Mouse (Mus musculus) midbrain, embryonic 11.5 days (tissue): Measurements from ENCODE around the gene Psmg1. TPM values are rescaled to one million over a fixed set of nuclear protein-coding genes. Genes with fewer than 3 reads are reported as not detected.
"Not testable (repeated sequence)": the region's sequence is repeated elsewhere in the genome, so short reads cannot be mapped to it uniquely, and the experiment has no call there.

Experiments used
- ATAC-seq: fragments of 200-750 bp; cut with Nextera tagmentation; 2 replicates; pipeline ENCODE4 v1.8.0; 2017; ENCODE audit warnings: moderate TSS enrichment, moderate library complexity; ENCODE audit not compliant: low FRiP score
- DNase-seq: peaks from one replicate; pipeline ENCODE4 v3.0.0; 2015; ENCODE audit warnings: low spot score; ENCODE audit errors: missing footprints
- H3K27ac ChIP-seq: fragments of 300-500 bp; sonication (generic); 2 replicates; pipeline ENCODE4 v1.5.1; 2014; ENCODE audit warnings: low read depth, low read length
- H3K27me3 ChIP-seq: fragments of 300-500 bp; sonication (generic); 2 replicates; pipeline ENCODE4 v1.6.1; 2014; ENCODE audit warnings: mild to moderate bottlenecking, low read length, moderate library complexity, mixed read lengths; ENCODE audit not compliant: control insufficient read depth, insufficient read depth
- H3K36me3 ChIP-seq: fragments of 300-500 bp; sonication (generic); 2 replicates; pipeline ENCODE4 v1.6.1; 2014; ENCODE audit warnings: mild to moderate bottlenecking, low read length, moderate library complexity, mixed read lengths; ENCODE audit not compliant: control insufficient read depth, insufficient read depth
- H3K4me1 ChIP-seq: fragments of 300-500 bp; sonication (generic); 2 replicates; pipeline ENCODE4 v1.6.1; 2014; ENCODE audit warnings: low read length; ENCODE audit not compliant: control insufficient read depth, insufficient read depth
- H3K4me2 ChIP-seq: fragments of 300-500 bp; sonication (generic); 2 replicates; pipeline ENCODE4 v1.6.1; 2014; ENCODE audit warnings: mild to moderate bottlenecking, moderate library complexity
- H3K4me3 ChIP-seq: fragments of 300-500 bp; sonication (generic); 2 replicates; pipeline ENCODE4 v1.5.1; 2014; ENCODE audit warnings: low read depth, low read length
- H3K9ac ChIP-seq: fragments of 300-500 bp; sonication (generic); 2 replicates; pipeline ENCODE4 v1.6.1; 2014; ENCODE audit warnings: low read length
- H3K9me3 ChIP-seq: fragments of 300-500 bp; sonication (generic); 2 replicates; pipeline ENCODE4 v1.6.1; 2016; ENCODE audit warnings: low read length; ENCODE audit not compliant: control insufficient read depth
- WGBS: fragments of 180-500 bp; shearing (Covaris S2); extraction: QIAGEN DNeasy Blood & Tissue Kit; methylation state at CpG from one replicate; pipeline ENCODE4 v1.1.7; 2014; 5-methylcytosine and 5-hydroxymethylcytosine counted together
- polyA plus RNA-seq: library from polyadenylated mRNA; unstranded; fragments of >200 nt; fragmentation: Nextera tagmentation; extraction: Ambion mirVana; gene quantifications from 2 replicates; pipeline ENCODE4 v1.2.1, GENCODE M21; 2014

The Psmg1 gene
- polyA plus RNA-seq: 94.6 and 107 TPM in 2 replicates

DNA sequence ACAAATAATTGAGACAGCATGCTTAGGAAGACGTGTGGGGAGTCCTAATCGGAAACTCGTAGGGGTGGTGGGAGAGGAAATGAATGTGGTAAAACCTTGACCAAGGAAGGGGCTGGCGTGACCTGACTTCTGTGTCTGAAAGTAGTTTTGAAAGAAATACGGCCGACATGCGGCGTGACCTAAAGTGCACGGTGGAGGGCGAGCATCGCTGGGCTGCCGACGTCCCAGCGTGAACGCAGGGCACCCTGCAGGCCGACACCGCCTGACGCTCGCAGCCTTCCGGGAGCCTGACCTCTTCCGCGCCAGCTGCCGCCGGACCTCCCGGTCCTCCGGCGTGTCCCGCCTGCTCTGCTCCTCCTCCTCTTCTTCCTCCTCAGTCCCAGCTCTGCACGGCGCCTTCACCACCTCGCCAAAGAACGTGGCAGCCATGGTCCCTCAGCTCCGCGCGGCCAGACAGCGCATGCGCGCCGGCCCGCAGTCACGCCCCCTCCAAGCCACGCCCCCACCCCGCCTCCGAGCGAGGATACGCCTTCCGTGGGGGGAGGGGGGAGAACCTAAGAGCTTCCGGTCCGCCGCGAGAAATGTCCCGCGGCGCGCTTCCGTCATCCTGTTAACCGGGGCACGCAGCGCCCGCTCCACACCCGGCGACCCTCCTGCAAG lies at the start of gene Psmg1:
Psmg1 (minus strand) TSS at position 499 of the 660 bp plus-strand sequence.
- Histone ChIP-seq H3K4me3 (peak within 1 kb of the TSS; percentile 73), H3K9ac (peak within 1 kb of the TSS; percentile 82), H3K4me1 (peaks cover 5% of the 10 kb centered on the region), H3K9me3 (no peaks in the 10 kb centered on the region), H3K4me2 (peak within 1 kb of the TSS; percentile 72), H3K36me3 (no peaks in the 10 kb centered on the region; the same call in 1 of the 2 replicates), H3K27me3 (no peaks in the 10 kb centered on the region), H3K27ac (peak within 1 kb of the TSS; percentile 50)
- under 1% methylated on average over 61 of the region's 62 CpGs for WGBS
- DNase-seq (peak; percentile 100), ATAC-seq (peak; percentile 95)

DNA sequence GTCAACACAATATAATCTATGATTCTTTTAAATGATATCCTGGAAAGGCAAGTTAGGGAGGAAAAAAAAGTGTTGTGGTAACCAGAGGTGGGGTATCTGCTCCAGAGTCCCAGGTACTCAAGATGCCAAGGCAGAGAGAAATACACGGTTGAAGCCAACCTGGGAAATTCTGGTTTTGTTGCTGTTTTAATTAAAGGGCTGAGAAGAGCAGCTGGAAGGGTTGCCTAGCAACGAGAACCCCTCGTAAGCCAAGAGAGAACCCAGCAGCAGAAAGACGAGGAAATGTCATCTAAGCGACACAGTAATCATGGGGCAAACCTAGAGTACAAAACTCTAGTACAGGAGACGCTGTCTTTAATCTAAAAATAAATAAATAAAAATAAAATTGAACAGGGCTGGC lies 48.8 kb upstream of the Psmg1 start:
- Histone ChIP-seq H3K4me1 (no peaks in the 10 kb centered on the region), H3K9ac (no peak overlapping the region), H3K27ac (no peak overlapping the region), H3K36me3 (peaks cover 39% of the 10 kb centered on the region), H3K4me3 (no peak overlapping the region), H3K4me2 (no peak overlapping the region), H3K27me3 (no peaks in the 10 kb centered on the region), H3K9me3 (no peaks in the 10 kb centered on the region)
- no peak for DNase-seq
- ATAC-seq: no peak
- 65% methylated on average over 6 of the region's 6 CpGs for WGBS

DNA sequence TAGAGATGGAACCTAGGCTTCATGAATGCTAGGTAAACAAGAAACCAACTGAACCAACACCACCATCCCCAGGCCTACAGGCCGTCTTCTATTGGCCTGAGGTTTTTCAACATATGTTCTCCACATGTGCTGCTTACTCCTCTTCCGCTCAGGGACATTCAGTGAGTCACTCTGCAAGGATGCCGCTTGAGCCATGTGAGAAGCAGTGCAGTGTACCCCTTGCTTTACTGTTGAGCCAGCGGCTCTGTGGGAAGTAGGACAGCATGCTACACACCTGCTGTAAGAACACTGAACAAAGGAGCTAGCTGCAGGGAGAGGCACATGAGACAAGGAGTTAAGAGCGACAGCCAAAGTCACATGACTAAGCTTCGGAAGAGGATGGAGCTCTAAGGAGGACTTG lies 43.7 kb upstream of the Psmg1 start:
- no peaks in the 10 kb centered on the region for H3K27me3 ChIP-seq
- H3K4me1 ChIP-seq: no peaks in the 10 kb centered on the region
- peaks cover 39% of the 10 kb centered on the region for H3K36me3 ChIP-seq
- no peak overlapping the region for H3K4me3 ChIP-seq
- no peaks in the 10 kb centered on the region for H3K9me3 ChIP-seq
- no peak overlapping the region for H3K4me2 ChIP-seq
- DNase-seq (no peak), ATAC-seq (no peak)
- no peak overlapping the region for H3K9ac ChIP-seq
- 91% methylated on average over 6 of the region's 6 CpGs for WGBS
- no peak overlapping the region for H3K27ac ChIP-seq

DNA sequence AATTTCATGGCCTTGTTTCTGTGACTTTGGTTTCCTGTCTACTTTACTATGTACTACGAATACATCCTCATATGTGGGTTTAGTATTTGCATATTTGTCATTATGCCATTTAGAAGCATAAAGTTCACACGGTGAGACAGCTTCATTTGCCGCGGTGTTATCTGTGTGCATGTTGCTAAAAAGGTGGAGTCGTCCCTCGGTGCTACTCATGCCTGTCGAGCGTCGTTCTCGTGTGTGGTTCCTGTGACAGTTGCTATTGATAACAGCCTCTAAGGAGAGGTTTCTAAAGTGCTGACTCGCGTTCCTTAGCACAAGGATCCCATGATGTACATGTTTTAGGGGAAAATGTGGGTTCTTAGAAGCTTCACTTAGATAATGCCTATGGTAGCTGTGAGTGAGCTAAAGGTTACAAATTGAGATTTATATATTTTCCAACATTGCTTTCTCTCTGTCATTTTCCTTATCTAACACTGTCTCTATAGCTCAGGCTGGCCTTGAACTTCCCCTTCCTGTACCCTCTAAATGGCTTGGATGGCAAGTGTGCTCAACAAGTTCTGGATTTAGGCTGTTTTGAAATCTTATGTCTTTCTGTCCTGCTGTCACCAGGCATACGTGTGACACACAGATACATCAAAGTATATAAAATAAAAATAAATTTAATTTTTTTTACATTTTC lies 41.7 kb upstream of the Psmg1 start:
- Histone ChIP-seq H3K9ac (no peak overlapping the region), H3K4me1 (no peaks in the 10 kb centered on the region), H3K27ac (no peak overlapping the region), H3K27me3 (no peaks in the 10 kb centered on the region), H3K36me3 (peaks cover 28% of the 10 kb centered on the region), H3K4me2 (no peak overlapping the region), H3K4me3 (no peak overlapping the region), H3K9me3 (no peaks in the 10 kb centered on the region)
- ATAC-seq: no peak
- no peak for DNase-seq
- 94% methylated on average over 13 of the region's 13 CpGs for WGBS

DNA sequence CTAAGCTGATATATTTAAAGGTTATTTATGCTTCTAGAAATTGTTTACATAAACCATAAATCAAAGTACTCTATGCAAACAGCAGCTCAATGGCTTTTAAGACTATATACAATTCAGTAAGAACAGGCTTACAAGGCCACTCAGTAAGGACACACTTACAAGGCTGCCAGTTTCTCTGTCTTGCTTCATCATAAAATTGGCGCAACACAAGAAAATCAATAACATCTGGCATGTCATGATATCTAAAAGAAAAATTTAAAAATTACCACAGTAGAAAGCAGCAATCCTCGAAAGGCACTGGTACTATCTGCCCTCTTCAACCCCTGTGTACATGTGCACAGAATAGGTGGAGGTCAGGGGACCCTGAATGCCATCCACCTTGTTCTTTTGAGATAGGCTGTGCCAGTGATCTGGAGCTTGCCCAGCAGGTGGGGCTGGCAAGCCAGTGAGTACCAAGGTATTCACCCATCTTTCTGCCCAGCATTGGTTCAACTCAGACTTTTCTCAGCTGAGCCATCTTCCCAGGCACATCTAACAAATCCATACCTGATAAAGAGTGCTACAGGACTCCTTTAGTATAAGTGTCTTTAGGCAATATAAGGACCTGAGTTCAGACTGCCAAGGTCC lies 39.8 kb upstream of the Psmg1 start:
- H3K9me3 ChIP-seq: no peaks in the 10 kb centered on the region
- H3K4me2 ChIP-seq: no peak overlapping the region
- H3K9ac ChIP-seq: no peak overlapping the region
- no peaks in the 10 kb centered on the region for H3K27me3 ChIP-seq
- no peak overlapping the region for H3K27ac ChIP-seq
- 92% methylated on average over 2 of the region's 2 CpGs for WGBS
- peaks cover 39% of the 10 kb centered on the region for H3K36me3 ChIP-seq
- ATAC-seq (no peak), DNase-seq (no peak)
- no peaks in the 10 kb centered on the region for H3K4me1 ChIP-seq
- no peak overlapping the region for H3K4me3 ChIP-seq

DNA sequence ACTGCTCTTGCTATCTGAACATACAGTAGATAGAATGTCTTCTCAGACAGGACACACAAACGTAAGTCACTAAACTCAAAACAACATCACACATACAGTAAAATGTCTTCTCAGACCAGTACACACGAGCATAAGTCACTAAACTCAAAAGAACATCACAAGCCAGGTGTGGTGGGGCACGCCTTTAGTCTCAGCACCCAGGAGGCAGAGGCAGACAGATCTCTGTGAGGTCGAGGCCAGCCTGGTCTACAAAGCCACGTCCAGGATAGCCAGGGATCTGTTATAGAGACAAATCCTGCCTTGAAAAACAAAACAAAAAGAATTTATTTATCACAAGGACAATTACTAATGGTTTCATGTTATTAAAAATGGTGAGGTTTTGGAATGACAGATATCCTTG lies 35.5 kb upstream of the Psmg1 start:
- WGBS: 86% methylated on average over 5 of the region's 5 CpGs
- Histone ChIP-seq H3K4me2 (no peak overlapping the region), H3K36me3 (peaks cover 25% of the 10 kb centered on the region), H3K9ac (no peak overlapping the region), H3K9me3 (no peaks in the 10 kb centered on the region), H3K4me3 (no peak overlapping the region), H3K27ac (no peak overlapping the region), H3K27me3 (no peaks in the 10 kb centered on the region), H3K4me1 (no peaks in the 10 kb centered on the region)
- ATAC-seq: no peak
- DNase-seq: no peak

DNA sequence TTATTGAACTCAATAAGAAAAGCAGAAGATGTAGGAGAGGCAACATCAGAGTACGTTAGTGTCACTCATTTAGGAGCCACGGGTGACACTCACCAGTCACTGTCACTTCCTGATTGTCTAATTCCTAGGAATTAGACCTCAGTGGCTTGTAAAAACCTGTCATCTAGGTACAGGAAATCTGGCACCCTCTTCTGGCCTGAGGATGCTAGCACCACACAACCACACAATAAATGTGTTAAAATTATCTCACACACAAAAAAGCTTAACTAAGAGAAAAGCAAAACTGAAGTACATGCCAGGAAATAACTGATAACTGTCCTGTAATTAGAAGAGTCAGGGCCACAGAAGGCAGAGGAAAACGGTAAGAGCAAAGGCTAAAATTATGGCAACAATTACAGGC lies 34.5 kb upstream of the Psmg1 start:
- Histone ChIP-seq H3K9me3 (no peaks in the 10 kb centered on the region), H3K4me3 (no peak overlapping the region), H3K9ac (no peak overlapping the region), H3K4me1 (no peaks in the 10 kb centered on the region), H3K27me3 (no peaks in the 10 kb centered on the region), H3K4me2 (no peak overlapping the region), H3K36me3 (peaks cover 22% of the 10 kb centered on the region), H3K27ac (no peak overlapping the region)
- ATAC-seq: no peak
- 86% methylated on average over 3 of the region's 3 CpGs for WGBS
- no peak for DNase-seq

DNA sequence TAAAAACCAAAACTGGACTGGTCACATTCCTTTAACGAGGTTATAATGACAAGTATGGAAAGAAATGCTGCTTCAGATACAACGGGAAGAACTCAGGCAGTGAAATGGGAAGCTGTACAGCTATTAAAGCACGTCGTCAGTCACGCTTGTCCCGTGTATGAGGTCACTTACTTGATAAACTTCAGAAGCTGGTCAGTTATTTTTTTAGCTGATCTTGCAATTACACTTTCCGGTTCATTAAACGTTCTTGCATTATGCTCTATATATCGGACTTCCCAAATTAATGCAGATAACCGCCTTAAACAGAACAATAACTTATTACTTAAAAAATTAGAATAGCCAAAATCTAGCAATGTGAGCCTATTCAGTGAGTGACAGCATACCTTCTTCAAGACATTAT lies 30.3 kb upstream of the Psmg1 start:
- no peak for DNase-seq

DNA sequence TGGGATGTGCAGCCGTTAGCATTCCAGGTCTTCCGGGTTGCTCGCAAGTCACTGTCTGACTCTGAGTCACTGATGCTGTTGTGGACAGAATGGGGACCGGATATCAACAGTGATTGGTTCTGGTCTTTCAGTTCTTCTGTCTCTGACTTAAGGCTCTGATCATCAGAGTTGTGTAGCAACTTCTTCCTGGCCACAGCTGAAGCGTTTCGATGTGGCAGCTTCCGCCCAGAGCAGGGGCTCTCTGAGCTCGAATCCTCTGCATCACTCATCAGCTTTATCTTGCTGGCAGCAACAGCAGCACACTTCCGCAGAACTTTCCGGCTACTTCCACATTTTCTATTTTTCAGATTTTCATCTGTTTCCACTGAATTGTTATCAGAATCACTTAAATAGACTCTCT lies 18.4 kb upstream of the Psmg1 start:
- not testable (repeated sequence) for H3K9me3 ChIP-seq, H3K4me3 ChIP-seq, H3K4me1 ChIP-seq, DNase-seq, H3K9ac ChIP-seq, H3K27me3 ChIP-seq, ATAC-seq, H3K4me2 ChIP-seq, H3K36me3 ChIP-seq, H3K27ac ChIP-seq
- no CpG with 5 or more reads among the region's 10 CpGs for whole genome bisulfite sequencing

More for the DNA sequence above, 30.3 kb upstream of the Psmg1 start:
- Histone ChIP-seq H3K36me3 (peaks cover 15% of the 10 kb centered on the region), H3K27ac (no peak overlapping the region), H3K4me3 (no peak overlapping the region), H3K27me3 (no peaks in the 10 kb centered on the region), H3K4me1 (no peaks in the 10 kb centered on the region), H3K4me2 (no peak overlapping the region), H3K9me3 (no peaks in the 10 kb centered on the region), H3K9ac (no peak overlapping the region)
- no peak for ATAC-seq
- WGBS: 96% methylated on average over 10 of the region's 10 CpGs
